Mouse (Mus musculus) embryonic facial prominence, embryonic 14.5 days (tissue): Measurements from ENCODE around the gene Slc39a11. TPM values are rescaled to one million over a fixed set of nuclear protein-coding genes. Genes with fewer than 3 reads are reported as not detected.

ENCODE experiments used
- ATAC-seq: fragments of 200-750 bp; cut with Nextera tagmentation; 2 replicates; pipeline ENCODE4 v1.8.0; 2017; ENCODE audit warnings: low read depth, moderate number of reproducible peaks, moderate TSS enrichment
- DNase-seq: peaks from one replicate; pipeline ENCODE4 v3.0.0-alpha.2; 2015; ENCODE audit warnings: low spot score
- H3K27ac ChIP-seq: fragments of 300-500 bp; sonication (generic); replicated peaks from 2 replicates; pipeline ENCODE4 v1.5.1; 2014; ENCODE audit warnings: low read depth, mild to moderate bottlenecking, low read length, moderate library complexity
- H3K27me3 ChIP-seq: fragments of 300-500 bp; sonication (generic); replicated peaks from 2 replicates; pipeline ENCODE4 v1.6.1; 2014; ENCODE audit warnings: low read length; ENCODE audit not compliant: control insufficient read depth, insufficient read depth
- H3K36me3 ChIP-seq: fragments of 300-500 bp; sonication (generic); 2 replicates; pipeline ENCODE4 v1.6.1; 2014; ENCODE audit warnings: low read length, mixed read lengths; ENCODE audit not compliant: control insufficient read depth, insufficient read depth
- H3K4me1 ChIP-seq: fragments of 300-500 bp; sonication (generic); 2 replicates; pipeline ENCODE4 v1.6.1; 2014; ENCODE audit warnings: antibody characterized with exemption, low read length; ENCODE audit not compliant: control insufficient read depth, insufficient read depth
- H3K4me2 ChIP-seq: fragments of 300-500 bp; sonication (generic); 2 replicates; pipeline ENCODE4 v1.6.1; 2014; ENCODE audit warnings: low read depth, mild to moderate bottlenecking, low read length, moderate library complexity, mixed read lengths
- H3K4me3 ChIP-seq: fragments of 300-500 bp; sonication (generic); 2 replicates; pipeline ENCODE4 v1.5.1; 2014; ENCODE audit warnings: low read depth, mild to moderate bottlenecking, low read length
- H3K9ac ChIP-seq: fragments of 300-500 bp; sonication (generic); 2 replicates; pipeline ENCODE4 v1.6.1; 2014; ENCODE audit warnings: low read depth, mild to moderate bottlenecking, low read length, moderate library complexity, mixed read lengths
- H3K9me3 ChIP-seq: fragments of 300-500 bp; sonication (generic); 2 replicates; pipeline ENCODE4 v1.6.1; 2016; ENCODE audit warnings: low read length; ENCODE audit not compliant: control insufficient read depth
- WGBS: fragments of 180-500 bp; shearing (Covaris S2); extraction: QIAGEN DNeasy Blood & Tissue Kit; methylation state at CpG from one replicate; pipeline ENCODE4 v1.1.7; 2014; 5-methylcytosine and 5-hydroxymethylcytosine counted together
- polyA plus RNA-seq: library from polyadenylated mRNA; unstranded; fragments of >200 nt; fragmentation: Nextera tagmentation; extraction: Ambion mirVana; gene quantifications from 2 replicates; pipeline ENCODE4 v1.2.1, GENCODE M21; 2014

Slc39a11 gene
- polyA plus RNA-seq, 1 experiment from 2014 or later, result 23.6 TPM

- no peak overlapping the region for H3K4me3 ChIP-seq
- H3K4me1 ChIP-seq, result peaks cover 13% of the 10 kb centered on the region
- no peak overlapping the region for H3K4me2 ChIP-seq
- no peak overlapping the region for H3K9ac ChIP-seq
- H3K9me3 ChIP-seq, result no peaks in the 10 kb centered on the region
- H3K36me3 ChIP-seq, result no peaks in the 10 kb centered on the region
- H3K27ac ChIP-seq, result 0 out of 2 replicates have a peak overlapping the region, but pooled peaks have one; percentile 39
- WGBS, result 81% methylated on average over 10 of the region's 10 CpGs
- ATAC-seq (no peak), DNase-seq (no peak)
- H3K27me3 ChIP-seq, result no peaks in the 10 kb centered on the region
Observed at GRCm38 (mm10) chr11:113611112-113611646, 38.7 kb downstream of the Slc39a11 start.

GRCm38 (mm10) chr11:113610266-113610665 lies 39.6 kb downstream of the Slc39a11 start:
- H3K27ac ChIP-seq, result no peak overlapping the region
- peak; percentile 53 for DNase-seq
- peaks cover 13% of the 10 kb centered on the region for H3K4me1 ChIP-seq
- H3K4me2 ChIP-seq, result no peak overlapping the region
- no peaks in the 10 kb centered on the region for H3K27me3 ChIP-seq
- H3K9me3 ChIP-seq, result no peaks in the 10 kb centered on the region
- H3K4me3 ChIP-seq, result no peak overlapping the region
- H3K36me3 ChIP-seq, result no peaks in the 10 kb centered on the region
- H3K9ac ChIP-seq, result no peak overlapping the region
- 62% methylated on average over 5 of the region's 5 CpGs for WGBS
- no peak for ATAC-seq

DNA sequence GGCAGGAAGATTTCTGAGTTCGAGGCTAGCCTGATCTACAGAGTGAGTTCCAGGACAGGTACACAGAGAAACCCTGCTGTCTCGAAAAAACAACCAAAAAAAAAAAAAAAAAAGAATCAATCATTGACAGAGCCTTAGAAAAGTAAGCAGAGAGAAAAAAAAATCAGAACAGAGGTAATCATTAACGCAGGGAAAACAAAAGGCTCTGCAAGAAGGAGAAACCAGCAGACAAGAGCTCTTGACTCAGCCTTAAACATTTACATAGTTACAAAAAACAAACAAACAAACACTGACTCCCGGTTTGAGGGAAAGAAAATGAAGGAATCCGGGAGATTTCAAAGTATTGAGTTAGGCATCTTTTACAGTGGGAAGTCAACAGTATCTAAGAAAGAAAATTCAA lies 40.3 kb downstream of the Slc39a11 start:
- Histone ChIP-seq H3K36me3 (no peaks in the 10 kb centered on the region), H3K4me2 (no peak overlapping the region), H3K27me3 (no peaks in the 10 kb centered on the region), H3K4me1 (peaks cover 13% of the 10 kb centered on the region), H3K9ac (no peak overlapping the region), H3K27ac (no peak overlapping the region), H3K9me3 (no peaks in the 10 kb centered on the region), H3K4me3 (no peak overlapping the region)
- WGBS, result 77% methylated on average over 5 of the region's 5 CpGs
- no peak for DNase-seq
- no peak for ATAC-seq

- Histone ChIP-seq H3K4me2 (no peak overlapping the region), H3K4me1 (peaks cover 18% of the 10 kb centered on the region), H3K36me3 (no peaks in the 10 kb centered on the region), H3K4me3 (no peak overlapping the region), H3K27me3 (no peaks in the 10 kb centered on the region), H3K27ac (no peak overlapping the region), H3K9ac (no peak overlapping the region), H3K9me3 (no peaks in the 10 kb centered on the region)
- WGBS, result 95% methylated on average over 12 of the region's 12 CpGs
- DNase-seq, result no peak
- ATAC-seq, result no peak
Observed at GRCm38 (mm10) chr11:113607556-113607955, 42.3 kb downstream of the Slc39a11 start.

DNA sequence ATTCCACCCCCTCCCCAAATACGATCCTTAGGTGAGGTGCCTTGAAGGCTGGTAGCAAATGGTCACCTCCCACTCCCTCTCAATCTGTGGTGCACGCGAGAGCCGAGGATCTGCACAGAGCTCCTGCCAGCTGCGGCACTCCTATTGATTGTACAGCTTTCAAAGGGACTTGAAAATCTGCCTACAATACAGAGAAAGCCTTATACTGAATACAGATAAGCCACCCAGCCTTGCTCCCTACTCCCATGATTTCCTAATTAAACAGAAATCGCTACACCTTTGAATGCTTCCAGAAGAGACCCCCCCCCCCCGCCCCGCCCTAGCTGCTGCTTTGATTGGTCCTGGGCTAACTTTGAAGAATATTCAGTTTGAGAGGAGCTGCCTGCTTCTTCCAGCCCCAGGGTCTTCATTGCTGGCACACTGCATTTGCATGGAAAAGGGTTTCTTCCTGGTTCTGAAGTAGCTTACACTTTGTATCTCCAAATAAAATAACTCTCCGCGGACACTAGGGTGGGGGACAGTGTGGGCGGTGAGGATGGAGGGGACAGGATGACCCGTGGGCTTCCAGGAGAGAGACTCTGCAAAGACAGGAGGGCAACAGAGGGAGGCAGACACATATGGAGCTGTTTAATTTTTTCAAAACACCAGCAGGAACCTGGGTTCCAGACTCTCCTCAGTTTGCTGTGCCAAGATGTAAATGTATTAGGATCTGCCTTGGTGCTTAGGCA lies 48.1 kb downstream of the Slc39a11 start:
- Histone ChIP-seq H3K9ac (no peak overlapping the region), H3K4me1 (peaks cover 5% of the 10 kb centered on the region; the same call in 1 of the 2 replicates), H3K27ac (no peak overlapping the region), H3K4me3 (no peak overlapping the region), H3K36me3 (no peaks in the 10 kb centered on the region), H3K9me3 (no peaks in the 10 kb centered on the region), H3K4me2 (no peak overlapping the region), H3K27me3 (no peaks in the 10 kb centered on the region)
- ATAC-seq (no peak), DNase-seq (no peak)
- WGBS, result 53% methylated on average over 12 of the region's 12 CpGs

DNA sequence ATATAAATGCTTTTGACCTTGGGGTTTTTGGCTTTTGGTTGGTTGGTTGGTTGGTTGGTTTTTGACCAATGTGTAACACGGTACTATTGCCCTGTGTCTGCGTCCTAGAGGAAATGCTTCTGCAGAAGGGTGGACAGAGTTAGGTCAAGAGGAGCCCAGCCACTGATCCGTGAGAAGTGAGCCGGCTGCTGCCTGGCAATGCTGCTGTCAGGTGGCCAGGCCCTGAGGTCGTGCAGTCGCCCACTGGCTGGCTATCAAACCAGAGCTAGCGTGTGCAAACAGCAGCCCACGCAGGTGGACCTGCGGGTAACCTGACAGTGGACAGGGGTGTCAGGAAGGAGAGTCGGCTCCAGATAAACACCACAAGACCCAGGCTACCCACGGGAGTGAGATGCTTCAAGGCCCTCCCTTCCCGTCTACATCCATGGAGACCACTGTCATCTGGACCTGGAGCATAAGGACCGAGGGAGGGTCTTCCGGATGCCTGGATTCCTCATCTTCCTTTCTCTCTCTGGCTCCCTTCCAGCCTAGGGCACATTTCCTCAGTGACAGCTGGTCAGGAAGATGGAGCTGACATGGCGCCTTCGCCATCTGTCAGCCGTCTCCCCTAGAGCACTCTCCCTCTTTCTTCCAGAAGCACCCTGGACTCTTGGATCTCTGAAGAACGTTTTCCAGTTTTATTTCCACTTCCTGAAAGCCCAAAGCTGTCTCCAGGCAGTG lies 49.2 kb downstream of the Slc39a11 start:
- no peak for ATAC-seq
- Histone ChIP-seq H3K27ac (no peak overlapping the region), H3K4me1 (peaks cover 5% of the 10 kb centered on the region; the same call in 1 of the 2 replicates), H3K4me3 (no peak overlapping the region), H3K9ac (no peak overlapping the region), H3K27me3 (no peaks in the 10 kb centered on the region), H3K4me2 (no peak overlapping the region), H3K36me3 (no peaks in the 10 kb centered on the region), H3K9me3 (no peaks in the 10 kb centered on the region)
- WGBS, result 82% methylated on average over 18 of the region's 18 CpGs
- no peak for DNase-seq

GRCm38 (mm10) chr11:113597632-113598031 lies 52.2 kb downstream of the Slc39a11 start:
- Histone ChIP-seq H3K9me3 (no peaks in the 10 kb centered on the region), H3K4me1 (no peaks in the 10 kb centered on the region), H3K27me3 (no peaks in the 10 kb centered on the region), H3K36me3 (no peaks in the 10 kb centered on the region), H3K27ac (no peak overlapping the region), H3K9ac (no peak overlapping the region), H3K4me3 (no peak overlapping the region), H3K4me2 (no peak overlapping the region)
- ATAC-seq, result no peak
- 84% methylated on average over 3 of the region's 3 CpGs for WGBS
- DNase-seq, result no peak

DNA sequence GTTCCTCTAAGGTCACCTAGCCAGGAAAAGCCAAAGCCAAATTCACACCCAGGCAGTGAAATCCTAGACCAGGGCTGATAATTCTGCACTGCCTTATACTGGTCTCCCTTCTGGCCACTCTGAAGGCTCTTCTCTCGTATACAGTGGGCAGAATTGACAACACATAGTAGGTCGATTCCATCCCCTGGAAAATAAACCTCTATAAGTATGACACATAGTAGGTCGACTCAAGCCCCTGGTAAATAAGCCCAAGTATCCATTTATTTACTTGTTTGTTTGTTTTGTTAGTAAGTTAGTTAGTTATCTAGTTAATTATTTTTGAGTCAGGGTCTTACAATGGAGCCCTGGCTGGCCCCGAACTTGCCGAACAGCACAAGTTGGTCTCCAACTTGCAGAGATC lies 54.7 kb downstream of the Slc39a11 start:
- WGBS, result 81% methylated on average over 5 of the region's 5 CpGs
- ATAC-seq, result no peak
- Histone ChIP-seq H3K4me2 (no peak overlapping the region), H3K9ac (no peak overlapping the region), H3K27me3 (no peaks in the 10 kb centered on the region), H3K4me1 (no peaks in the 10 kb centered on the region), H3K9me3 (no peaks in the 10 kb centered on the region), H3K27ac (no peak overlapping the region), H3K4me3 (no peak overlapping the region), H3K36me3 (no peaks in the 10 kb centered on the region)
- no peak for DNase-seq
